Mouse (Mus musculus) MEL (cell line): ENCODE data around the gene Tmem176b.

Experiments
- CTCF ChIP-seq, 3 experiments: IDR thresholded peaks in 2 of 3; conservative IDR thresholded peaks in 1 of 3; 2 replicates each; pipeline ENCODE4 v1.5.1; 2011 to 2012; ENCODE audit warnings: low read length in 3 of 3, low read depth in 2 of 3, mild to moderate bottlenecking in 2 of 3, improper control_type of control experiment in 1 of 3, inconsistent platforms in 1 of 3, mixed read lengths in 1 of 3, moderate library complexity in 1 of 3; ENCODE audit not compliant: control insufficient read depth in 1 of 3, insufficient read depth in 1 of 3, poor library complexity in 1 of 3, severe bottlenecking in 1 of 3
- RAD21 ChIP-seq: IDR thresholded peaks from 2 replicates; pipeline ENCODE4 v1.6.1; 2011; ENCODE audit warnings: mild to moderate bottlenecking, low read depth, low read length, improper control_type of control experiment
- TAL1 ChIP-seq: IDR thresholded peaks from 2 replicates; pipeline ENCODE4 v1.6.1; 2012; ENCODE audit warnings: mild to moderate bottlenecking, inconsistent platforms, low read length, moderate library complexity, mixed read lengths

DNA sequence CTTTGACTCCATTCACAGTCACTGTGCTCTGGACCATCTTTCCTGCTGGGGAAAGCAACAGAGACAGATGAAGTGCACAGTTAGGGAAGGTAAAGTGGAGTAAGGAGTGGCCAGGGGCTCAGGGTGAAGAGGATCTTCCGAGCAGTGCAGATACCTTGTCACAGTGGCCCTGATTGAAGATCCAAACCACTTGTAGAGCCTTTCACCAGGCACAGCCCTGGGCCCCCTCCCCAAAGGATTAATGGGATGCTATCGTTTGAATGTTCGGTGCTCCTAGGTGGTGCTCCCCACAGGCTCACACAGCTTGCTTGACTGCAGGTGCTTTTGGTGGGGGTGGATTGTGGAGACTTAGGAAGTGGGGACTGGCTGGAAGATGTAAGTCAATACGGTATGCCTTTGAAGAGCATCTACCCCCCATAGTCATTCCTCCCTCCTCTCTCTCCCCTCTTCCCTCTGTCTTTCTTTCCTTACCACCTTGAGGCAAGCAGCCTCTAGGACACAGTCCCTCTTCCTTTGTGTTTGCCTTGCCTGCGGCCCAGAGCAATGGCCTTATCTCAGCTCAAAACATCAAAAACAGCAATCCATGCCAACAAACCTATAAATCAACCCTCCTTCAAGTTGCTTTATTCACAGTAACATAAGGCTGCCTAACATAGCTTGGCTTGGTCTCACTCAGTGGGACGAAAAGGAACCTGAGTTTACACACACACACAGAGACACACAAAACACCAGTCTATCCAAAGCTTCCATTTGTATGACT is 2.8 kb downstream of the Tmem176b start:
- TF ChIP-seq TAL1 (no peak), RAD21 (no peak), CTCF (IDR thresholded peaks at IDR 0.05 in 2 of 3, conservative IDR thresholded peaks at IDR 0.05 in 1 of 3; ENCODE audit: control insufficient read depth in 1 of 3, insufficient read depth in 1 of 3, low read depth in 2 of 3, low read length in 3 of 3, poor library complexity in 1 of 3, severe bottlenecking in 1 of 3) (no peak)
